15 mouse cellular contexts compared by ENCODE assay signal in the genomic region with DNA sequence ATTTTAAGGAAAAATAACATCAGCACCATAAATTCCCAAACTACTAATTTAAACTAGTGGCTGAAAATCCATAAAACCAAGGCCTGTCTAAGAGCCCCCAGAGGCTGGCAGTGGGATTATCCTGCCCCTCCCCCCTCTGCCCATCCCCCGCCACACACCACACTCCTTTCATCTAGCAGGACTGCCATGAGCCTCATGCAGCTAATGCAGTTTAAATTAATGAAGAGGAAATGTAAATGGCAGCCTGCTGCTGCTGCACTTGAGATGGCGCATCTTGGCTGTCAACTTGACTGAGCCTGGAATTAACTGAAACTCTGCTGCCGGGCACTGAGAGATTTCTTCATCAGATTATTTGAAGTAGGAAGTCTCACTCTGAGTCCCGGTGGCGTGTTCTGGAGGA.
A peak's percentile ranks its signal among the peaks of the same experiment; 100 is the strongest.
DNase-seq lines count a peak whose midpoint lies in the region; ATAC-seq and TF ChIP-seq lines count a peak whose summit lies in the region.
"Had no signal": no experiment of that assay in that cellular context is flagged by ENCODE, and none has a peak within 500 bp of the region (broad histone marks: within the 10 kb centered on the region; RNA-seq: fewer than 3 reads in every experiment).

No protein-coding gene starts in this region.

- no peak for ATAC-seq in lung, embryonic 14.5 days (ENCODE audit: insufficient read depth)
- peak; percentile 84 for ATAC-seq in hindbrain, embryonic 13.5 days (ENCODE audit: low FRiP score)
- ATAC-seq in midbrain, embryonic 15.5 days (replicated peaks), result peak; percentile 65; the same call in 1 of the 2 replicates

- peaks cover 32% of the 10 kb centered on the region for H3K36me3 ChIP-seq in lung, embryonic 14.5 days (ENCODE audit: insufficient read depth)
- H3K36me3 ChIP-seq in hindbrain, embryonic 13.5 days, result peaks cover 44% of the 10 kb centered on the region
- H3K36me3 ChIP-seq in midbrain, embryonic 15.5 days (replicated peaks), result peaks cover 19% of the 10 kb centered on the region

- peak; percentile 15 for DNase-seq in lung, embryonic 14.5 days
- DNase-seq in lung, adult 2 months, result no peak
- no peak for DNase-seq in left cerebral cortex, postnatal 4 days
- no peak for DNase-seq in layer of hippocampus, postnatal 36 days
- no peak for DNase-seq in cerebellum, postnatal 14 days
- DNase-seq: cerebellum, adult 9-11 months; heart, postnatal 4 days; kidney, adult 9 months; layer of hippocampus, adult 9-11 months; right cerebral cortex, postnatal 4 days had no signal

- H3K9me3 ChIP-seq in lung, embryonic 14.5 days (ENCODE audit: low read depth, low read length), result no peaks in the 10 kb centered on the region
- H3K9me3 ChIP-seq in hindbrain, embryonic 13.5 days, result no peaks in the 10 kb centered on the region
- H3K9me3 ChIP-seq in midbrain, embryonic 15.5 days, result no peaks in the 10 kb centered on the region
- H3K9me3 ChIP-seq: heart, embryonic 10.5 days; limb, embryonic 13.5 days; lung, embryonic 15.5 days had no signal

- no peaks in the 10 kb centered on the region for H3K4me1 ChIP-seq in lung, embryonic 14.5 days (ENCODE audit: insufficient read depth)
- H3K4me1 ChIP-seq in lung, adult 2 months (ENCODE audit: control insufficient read depth, insufficient read depth, low read length), result no peaks in the 10 kb centered on the region; the same call in 1 of the 2 replicates
- peaks cover 19% of the 10 kb centered on the region for H3K4me1 ChIP-seq in hindbrain, embryonic 13.5 days (replicated peaks)
- 0 out of 2 replicates have a peak, but pooled peaks cover 6% of the 10 kb centered on the region for H3K4me1 ChIP-seq in midbrain, embryonic 15.5 days
- H3K4me1 ChIP-seq: limb, embryonic 13.5 days; lung, embryonic 15.5 days had no signal

- intact Hi-C loops in left cerebral cortex, postnatal 4 days (cut with DNase I), result no loop called here

- no peak for TF ChIP-seq CTCF in lung, embryonic 14.5 days (IDR thresholded peaks at IDR 0.05; ENCODE audit: low read depth)
- TF ChIP-seq CTCF in lung, adult 2 months (IDR thresholded peaks at IDR 0.05; ENCODE audit: insufficient read depth, low read length), result no peak

- no peak overlapping the region for H3K4me3 ChIP-seq in lung, embryonic 14.5 days (ENCODE audit: low read depth, low read length)
- no peak overlapping the region for H3K4me3 ChIP-seq in lung, adult 2 months (replicated peaks; ENCODE audit: extremely low read depth, low read depth, low read length)
- no peak overlapping the region for H3K4me3 ChIP-seq in hindbrain, embryonic 13.5 days
- no peak overlapping the region for H3K4me3 ChIP-seq in midbrain, embryonic 15.5 days
- H3K4me3 ChIP-seq: heart, embryonic 10.5 days; limb, embryonic 13.5 days; lung, embryonic 15.5 days had no signal

- H3K27me3 ChIP-seq in lung, embryonic 14.5 days (ENCODE audit: insufficient read depth, low read length), result no peaks in the 10 kb centered on the region
- H3K27me3 ChIP-seq in hindbrain, embryonic 13.5 days, result no peaks in the 10 kb centered on the region
- H3K27me3 ChIP-seq in midbrain, embryonic 15.5 days (replicated peaks), result no peaks in the 10 kb centered on the region
- H3K27me3 ChIP-seq: limb, embryonic 13.5 days; lung, embryonic 15.5 days had no signal

- no peak overlapping the region for H3K27ac ChIP-seq in lung, embryonic 14.5 days (ENCODE audit: low read depth)
- peak overlapping the region; percentile 80 for H3K27ac ChIP-seq in hindbrain, embryonic 13.5 days
- H3K27ac ChIP-seq in midbrain, embryonic 15.5 days, result peak overlapping the region; percentile 59
- H3K27ac ChIP-seq: heart, embryonic 10.5 days; limb, embryonic 13.5 days; lung, embryonic 15.5 days had no signal

- TF ChIP-seq POLR2A in lung, adult 2 months (IDR thresholded peaks at IDR 0.05; ENCODE audit: borderline replicate concordance, extremely low read depth, low read depth, low read length), result no peak

- no peak overlapping the region for H3K4me2 ChIP-seq in lung, embryonic 14.5 days
- H3K4me2 ChIP-seq in hindbrain, embryonic 13.5 days, result no peak overlapping the region
- H3K4me2 ChIP-seq in midbrain, embryonic 15.5 days, result no peak overlapping the region
- H3K4me2 ChIP-seq: limb, embryonic 13.5 days; lung, embryonic 15.5 days had no signal

- WGBS in lung, embryonic 14.5 days, result 49% methylated on average over 5 of the region's 5 CpGs
- 56% methylated on average over 5 of the region's 5 CpGs for WGBS in lung, adult 2 months
- 35% methylated on average over 5 of the region's 5 CpGs for WGBS in hindbrain, embryonic 13.5 days
- WGBS in midbrain, embryonic 15.5 days, result 31% methylated on average over 5 of the region's 5 CpGs

- H3K9ac ChIP-seq in lung, embryonic 14.5 days, result no peak overlapping the region
- H3K9ac ChIP-seq in hindbrain, embryonic 13.5 days, result no peak overlapping the region
- H3K9ac ChIP-seq in midbrain, embryonic 15.5 days, result no peak overlapping the region
- H3K9ac ChIP-seq: limb, embryonic 13.5 days; lung, embryonic 15.5 days had no signal
